Mouse (Mus musculus) hematopoietic stem cell, adult 5-6 weeks (primary cell): ENCODE results near the gene Gm20708. TPM values are rescaled to one million over a fixed set of nuclear protein-coding genes. Genes with fewer than 3 reads are reported as not detected.
A peak's percentile ranks its signal among the peaks of the same experiment; 100 is the strongest.
"Not testable (repeated sequence)": the region's sequence is repeated elsewhere in the genome, so short reads cannot be mapped to it uniquely, and the experiment has no call there.

Experiments used
- ATAC-seq, 2 experiments: fragments of 125-278 bp in 1 of 2; replicated peaks in 1 of 2; 2 replicates each; pipeline ENCODE4 v1.8.0; 2016 to 2017; ENCODE audit warnings: inconsistent platforms in 2 of 2, mild to moderate bottlenecking in 2 of 2, moderate number of reproducible peaks in 2 of 2, low read depth in 1 of 2, moderate TSS enrichment in 1 of 2; ENCODE audit not compliant: low FRiP score in 2 of 2, poor library complexity in 2 of 2, severe bottlenecking in 2 of 2, insufficient read depth in 1 of 2, low TSS enrichment in 1 of 2
- total RNA-seq: library from RNA; stranded (forward); fragments of 172-1452, 232-1000 nt; gene quantifications from 2 replicates; pipeline ENCODE4 v1.2.3, GENCODE M21; 2017

Gene Gm20708
- total RNA-seq, 1 experiment from 2014 or later: not detected

- ATAC-seq: peak; percentile 60 to 67
Measured at GRCm38 (mm10) chr11:117824060-117824969, 14.8 kb downstream of the Gm20708 start.

DNA sequence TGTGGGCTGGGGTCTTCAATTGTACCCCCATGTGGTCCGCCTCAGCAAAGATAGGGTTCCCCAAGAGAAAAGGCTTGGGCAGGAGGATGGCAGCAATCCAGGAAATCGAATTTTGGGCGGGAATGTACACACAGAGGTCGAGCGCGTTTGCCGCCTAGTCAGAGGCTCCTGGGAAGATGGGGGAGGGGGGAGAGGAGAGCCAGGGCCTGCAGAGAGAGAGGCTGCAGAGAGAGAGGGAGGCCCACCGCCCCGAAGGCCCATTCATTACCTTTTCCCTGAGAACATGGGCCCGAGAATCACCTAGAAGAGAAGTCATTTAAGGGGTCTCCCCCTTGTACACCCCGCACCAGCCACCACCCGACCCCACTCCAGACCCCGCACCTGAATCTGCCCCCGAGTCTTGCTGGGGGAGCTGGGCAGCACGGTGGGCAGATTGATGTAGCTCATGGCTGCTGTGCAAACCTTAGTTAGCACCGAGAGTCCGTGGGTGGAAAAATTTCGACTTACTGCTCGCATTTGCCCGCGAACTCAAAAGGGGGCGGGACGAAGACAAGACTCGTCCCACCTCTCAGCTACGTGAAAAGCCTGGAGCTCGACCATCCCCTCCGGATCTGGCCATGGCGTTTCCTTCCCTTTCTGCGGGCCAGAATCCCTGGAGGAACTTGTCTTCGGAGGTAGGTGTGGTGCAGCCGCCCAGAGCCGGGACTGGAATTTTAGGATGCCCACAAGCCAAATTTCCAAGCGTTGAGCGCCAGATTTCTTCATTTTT is 16.0 kb downstream of the Gm20708 start, which contains the start of the genes Afmid and Tk1:
Gene Afmid (plus strand): TSS at position 592 of the 769 bp plus-strand sequence.
Gene Tk1 (minus strand): TSS at position 760 of the 769 bp plus-strand sequence.
- ATAC-seq: peak; percentile 29 to 51

DNA sequence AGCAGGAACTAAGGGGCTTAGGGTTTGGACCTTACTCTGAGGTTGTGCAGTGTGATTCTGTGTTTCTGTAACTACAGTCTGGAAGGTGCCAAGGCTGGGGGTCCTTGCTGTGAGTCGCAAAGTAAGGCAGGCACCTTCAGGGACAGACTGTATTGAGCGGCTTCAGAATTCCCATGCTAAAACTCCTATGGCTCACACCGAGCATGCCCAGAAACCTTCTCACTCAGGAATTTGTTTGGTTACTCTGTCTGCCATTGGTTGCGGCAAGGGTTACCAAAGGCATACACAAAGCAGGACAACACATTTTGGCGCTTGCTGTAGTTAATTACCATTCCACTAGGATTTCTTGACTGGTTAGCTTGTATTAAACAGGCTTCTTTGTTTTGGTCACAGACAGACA is 16.7 kb downstream of the Gm20708 start:
- no peak for ATAC-seq

- no peak for ATAC-seq
Measured at GRCm38 (mm10) chr11:117826916-117827315, 17.4 kb downstream of the Gm20708 start.

DNA sequence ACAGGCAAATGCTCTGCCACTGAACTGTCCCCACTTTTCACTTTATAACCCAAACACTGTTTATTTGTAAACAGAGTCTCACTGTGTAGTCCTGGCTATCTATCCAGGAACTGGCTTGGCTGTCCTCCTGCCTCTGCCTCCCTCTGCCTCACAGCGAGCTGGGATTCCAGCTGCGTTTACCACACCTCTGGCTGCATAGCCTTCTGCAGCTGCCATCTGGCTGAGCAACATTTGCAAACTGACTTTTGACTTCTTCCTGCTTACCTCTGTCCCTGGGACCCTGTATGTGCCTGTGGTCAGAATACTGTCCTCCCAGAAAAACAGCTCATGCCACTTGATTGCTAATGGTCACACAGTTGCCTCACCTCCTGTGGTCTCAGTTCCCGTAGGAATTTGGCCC is 17.9 kb downstream of the Gm20708 start:
- ATAC-seq: no peak

DNA sequence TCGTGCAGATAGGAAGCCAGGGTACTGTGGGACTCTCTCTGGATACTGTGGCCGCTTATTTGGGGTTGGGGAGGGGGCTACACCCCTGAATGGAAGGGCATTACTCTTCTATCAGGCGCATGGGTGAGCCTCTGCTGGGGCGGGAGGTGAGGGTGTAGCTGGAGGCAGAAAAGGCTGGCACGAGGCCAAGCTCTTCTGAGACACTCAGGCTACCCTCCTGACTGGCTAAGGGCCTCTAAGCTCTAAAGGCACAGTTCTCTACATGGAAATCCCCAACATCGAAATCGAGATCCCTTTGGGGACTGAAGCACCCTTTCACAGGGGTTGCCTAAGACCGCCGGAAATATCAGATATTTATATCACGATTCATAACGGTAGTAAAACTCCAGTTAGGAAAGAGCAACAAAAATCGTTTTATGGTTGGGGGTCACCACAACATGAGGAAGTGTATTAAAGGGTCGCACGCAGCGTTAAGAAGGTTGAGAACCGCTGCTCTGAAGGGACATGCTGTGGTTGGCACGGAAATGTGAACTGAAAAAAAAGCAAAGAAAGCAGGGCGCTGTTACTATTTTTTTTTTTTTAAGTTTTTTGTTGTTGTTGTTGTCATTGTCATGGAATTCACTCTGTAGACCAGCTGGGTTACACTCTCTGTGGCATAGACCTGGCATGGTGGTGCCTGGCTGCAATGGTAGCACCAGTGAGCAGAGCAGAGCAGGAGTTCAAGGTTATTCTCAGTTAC is 18.9 kb downstream of the Gm20708 start:
- ATAC-seq: no peak

- ATAC-seq: no peak
Measured at GRCm38 (mm10) chr11:117828888-117829604, 19.6 kb downstream of the Gm20708 start.

GRCm38 (mm10) chr11:117829671-117830215 is 20.3 kb downstream of the Gm20708 start:
- no peak for ATAC-seq

DNA sequence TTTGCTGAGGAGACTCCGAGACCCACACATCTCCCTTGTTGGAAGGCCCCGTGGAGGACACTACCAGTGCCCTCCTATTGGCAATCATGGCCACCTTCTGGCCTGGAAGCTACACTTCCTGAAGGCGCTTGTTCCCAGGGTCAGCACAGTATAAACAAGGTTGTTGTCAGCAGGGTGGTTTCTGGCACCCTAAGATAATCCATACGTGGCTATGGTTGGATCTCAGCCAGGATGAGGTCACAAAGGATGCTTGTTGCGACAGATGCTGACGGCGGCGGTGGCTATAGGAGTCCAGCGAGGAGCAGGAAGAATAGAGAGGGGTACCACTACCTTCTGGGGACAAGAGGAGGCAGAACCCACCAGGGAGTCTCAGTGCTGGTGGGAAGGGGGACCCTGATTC is 20.9 kb downstream of the Gm20708 start:
- ATAC-seq: no peak

DNA sequence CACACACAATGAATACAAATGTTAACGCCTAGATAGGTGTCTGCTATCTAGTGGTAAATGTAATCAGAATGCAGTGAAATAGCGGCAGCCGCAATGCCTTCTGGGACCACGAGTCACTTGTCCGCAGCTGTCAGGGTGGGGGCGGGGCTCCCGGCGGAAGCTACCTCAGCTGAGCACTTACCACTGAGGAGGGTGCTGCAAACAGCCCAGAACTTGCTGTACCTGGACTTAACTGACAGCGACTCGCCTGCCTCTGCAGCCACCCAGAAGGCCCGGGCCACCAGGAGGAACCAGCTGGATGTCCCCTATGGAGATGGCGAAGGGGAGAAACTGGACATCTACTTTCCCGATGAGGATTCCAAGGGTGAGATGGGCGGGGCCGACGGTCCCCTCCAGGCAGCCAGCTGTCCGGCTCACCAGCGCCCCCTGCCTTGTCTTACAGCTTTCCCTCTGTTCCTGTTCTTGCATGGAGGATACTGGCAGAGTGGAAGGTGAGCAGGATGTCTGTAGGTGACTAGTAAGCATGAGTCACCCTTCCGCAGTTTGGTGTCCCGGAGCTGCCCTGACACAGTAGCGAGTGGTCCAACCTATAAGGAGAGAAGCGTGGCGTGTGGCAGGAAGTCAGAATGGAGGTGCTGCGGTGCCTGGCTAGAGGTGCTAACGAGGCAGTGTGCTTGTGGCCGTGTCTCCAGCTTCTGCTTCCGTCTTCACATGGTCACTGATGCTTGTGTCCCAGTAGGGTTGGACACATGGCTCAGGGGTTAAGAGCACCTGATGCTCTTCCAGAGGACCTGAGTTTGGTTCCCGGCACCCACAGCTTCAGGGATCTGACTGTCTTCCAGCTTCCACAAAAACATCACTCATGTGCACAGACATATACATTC is 22.9 kb downstream of the Gm20708 start:
- ATAC-seq: peak; percentile 87 to 88

- ATAC-seq: not testable (repeated sequence)
Measured at GRCm38 (mm10) chr11:117833509-117833908, 24.0 kb downstream of the Gm20708 start.

GRCm38 (mm10) chr11:117834086-117834485 is 24.6 kb downstream of the Gm20708 start:
- ATAC-seq: no peak

GRCm38 (mm10) chr11:117836306-117836705 is 26.8 kb downstream of the Gm20708 start:
- ATAC-seq: no peak

DNA sequence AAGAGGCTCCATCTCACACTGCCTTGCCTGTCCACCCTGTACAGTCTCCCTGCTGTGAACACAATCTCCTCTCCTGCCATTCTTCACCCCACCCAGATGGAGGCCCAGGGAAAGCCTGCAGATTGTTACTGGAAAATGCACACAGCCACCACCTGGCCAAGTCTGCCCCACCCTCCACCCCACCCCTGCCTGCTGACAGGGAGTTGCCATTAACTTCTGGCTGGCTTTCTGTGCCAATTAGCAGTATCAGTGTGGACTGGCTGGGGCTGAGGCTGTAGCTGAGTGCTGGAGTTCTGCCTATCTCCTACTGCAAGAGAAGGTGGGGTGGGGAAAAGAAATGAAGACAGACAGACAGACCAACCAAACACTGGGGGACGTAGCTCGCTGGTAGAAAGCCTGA is 29.1 kb downstream of the Gm20708 start:
- peak; percentile 40 to 46; a peak in 2 of 4 replicates for ATAC-seq

- ATAC-seq: 0 out of 4 replicates have a peak, but pooled peaks of 1 of the 2 experiments have one; percentile 13
Measured at GRCm38 (mm10) chr11:117839021-117839420, 29.6 kb downstream of the Gm20708 start.

GRCm38 (mm10) chr11:117840910-117841309 is 31.4 kb downstream of the Gm20708 start:
- ATAC-seq: no peak
